Mouse (Mus musculus) kidney, postnatal 10 days (tissue): ENCODE data around the gene Aloxe3.

Source experiments
- DNase-seq: peaks from one replicate; pipeline ENCODE4 v3.0.0; 2021; ENCODE audit warnings: mixed read lengths

Aloxe3 gene

GRCm38 (mm10) chr11:69095511-69096231 lies 30.0 kb upstream of the Aloxe3 start:
- peak; percentile 48 for DNase-seq

GRCm38 (mm10) chr11:69096360-69096986 lies 29.2 kb upstream of the Aloxe3 start:
- DNase-seq = no peak

- peak; percentile 100 for DNase-seq
Observed at GRCm38 (mm10) chr11:69096987-69097900, 28.5 kb upstream of the Aloxe3 start.

GRCm38 (mm10) chr11:69098039-69098761 lies 27.5 kb upstream of the Aloxe3 start:
- DNase-seq = no peak

- DNase-seq = peak; percentile 97
Observed at GRCm38 (mm10) chr11:69098762-69099091, 27.0 kb upstream of the Aloxe3 start.

- peak; percentile 93 for DNase-seq
Observed at GRCm38 (mm10) chr11:69099177-69099914, 26.4 kb upstream of the Aloxe3 start.

GRCm38 (mm10) chr11:69099915-69100345 lies 25.8 kb upstream of the Aloxe3 start:
- peak; percentile 97 for DNase-seq

GRCm38 (mm10) chr11:69100639-69101360 lies 24.9 kb upstream of the Aloxe3 start:
- peak; percentile 36 for DNase-seq

GRCm38 (mm10) chr11:69101604-69102402 lies 23.9 kb upstream of the Aloxe3 start:
- DNase-seq = no peak

GRCm38 (mm10) chr11:69102403-69102725 lies 23.3 kb upstream of the Aloxe3 start:
- no peak for DNase-seq

GRCm38 (mm10) chr11:69103121-69103520 lies 22.6 kb upstream of the Aloxe3 start:
- DNase-seq = no peak

- no peak for DNase-seq
Observed at GRCm38 (mm10) chr11:69103531-69104435, 21.9 kb upstream of the Aloxe3 start.

GRCm38 (mm10) chr11:69104487-69104886 lies 21.2 kb upstream of the Aloxe3 start:
- no peak for DNase-seq

GRCm38 (mm10) chr11:69105227-69105626 lies 20.5 kb upstream of the Aloxe3 start:
- no peak for DNase-seq

- DNase-seq = no peak
Observed at GRCm38 (mm10) chr11:69105796-69106195, 19.9 kb upstream of the Aloxe3 start.

- no peak for DNase-seq
Observed at GRCm38 (mm10) chr11:69106299-69106698, 19.4 kb upstream of the Aloxe3 start.

- DNase-seq = no peak
Observed at GRCm38 (mm10) chr11:69106842-69107241, 18.9 kb upstream of the Aloxe3 start.

GRCm38 (mm10) chr11:69107676-69108075 lies 18.0 kb upstream of the Aloxe3 start:
- no peak for DNase-seq

GRCm38 (mm10) chr11:69108223-69108622 lies 17.5 kb upstream of the Aloxe3 start:
- DNase-seq = no peak
